ENCODE assay signal across 16 mouse cellular contexts in genomic region chr1:144248923-144249322, GRCm38 (mm10). TPM values are rescaled to one million over a fixed set of nuclear protein-coding genes. Genes with fewer than 3 reads are reported as not detected.
A peak's percentile ranks its signal among the peaks of the same experiment; 100 is the strongest.
DNase-seq lines count a peak whose midpoint lies in the region; ATAC-seq and TF ChIP-seq lines count a peak whose summit lies in the region.
"Had no signal": no experiment of that assay in that cellular context is flagged by ENCODE, and none has a peak within 500 bp of the region (broad histone marks: within the 10 kb centered on the region; RNA-seq: fewer than 3 reads in every experiment).

Gene Rgs1 (minus strand): TSS chr1:144249242.

- no peaks in the 10 kb centered on the region for H3K4me1 ChIP-seq in liver, adult 2 months (ENCODE audit: control insufficient read depth, insufficient read depth, low read length)
- no peaks in the 10 kb centered on the region for H3K4me1 ChIP-seq in liver, embryonic 11.5 days (replicated peaks; ENCODE audit: control insufficient read depth, insufficient read depth, low read length)
- peaks cover 2 to 9% of the 10 kb centered on the region in 2 experiments; a peak in 2 of 4 replicates for H3K4me1 ChIP-seq in CH12.LX (ENCODE audit: control insufficient read depth in 1 of 2, insufficient read depth in 2 of 2)
- H3K4me1 ChIP-seq in small intestine, adult 2 months (ENCODE audit: control insufficient read depth, insufficient read depth, insufficient read length, low read length): no peaks in the 10 kb centered on the region

- in situ Hi-C loops in CH12.LX (cut with MboI; ENCODE audit: low pct_ligation_motif_present, low pct_unique_long_range_greater_than_20kb, low sequenced_read_pairs): loop anchor here (10.0 kb wide), 1 partner anchor 126 kb away; no protein-coding TSS in a partner anchor

- no peaks in the 10 kb centered on the region for H3K79me2 ChIP-seq in liver, adult 2 months (ENCODE audit: control insufficient read depth, insufficient read depth, low read length)
- H3K79me2 ChIP-seq in CH12.LX (replicated peaks; ENCODE audit: control insufficient read depth, extremely low read depth, insufficient read depth, poor library complexity, severe bottlenecking): no peaks in the 10 kb centered on the region

- no peaks in the 10 kb centered on the region; the same call in 1 of the 2 replicates for H3K9me3 ChIP-seq in liver, embryonic 11.5 days (ENCODE audit: control insufficient read depth, low read length)
- peaks cover 2% of the 10 kb centered on the region for H3K9me3 ChIP-seq in CH12.LX (replicated peaks; ENCODE audit: low read length)

- peak; percentile 45 for DNase-seq in liver, adult 2 months (ENCODE audit: extremely low read depth, low read depth, low spot score)
- DNase-seq in liver, embryonic 11.5 days (ENCODE audit: low spot score): no peak
- DNase-seq in CH12.LX (ENCODE audit: extremely low read depth): peak; percentile 82
- DNase-seq in kidney, adult 8-10 months: no peak
- DNase-seq in cerebellum, adult 11 months: no peak
- DNase-seq in cerebellum, adult 8-10 months: no peak
- DNase-seq: adrenal gland, postnatal 10 days; embryo, embryonic 11 days; gastrocnemius, postnatal 25 days; kidney, postnatal 36 days; left cerebral cortex, postnatal 4 days had no signal

- no peak within 1 kb of the TSS for H3K9ac ChIP-seq in liver, adult 2 months (ENCODE audit: low read depth, low read length)
- H3K9ac ChIP-seq in liver, embryonic 11.5 days (ENCODE audit: low read depth, low read length): no peak within 1 kb of the TSS
- peak within 1 kb of the TSS; percentile 66 for H3K9ac ChIP-seq in CH12.LX (ENCODE audit: insufficient read depth, low read depth)

- no peak within 1 kb of the TSS for H3K27ac ChIP-seq in liver, adult 2 months (replicated peaks; ENCODE audit: insufficient read depth, low read depth, low read length)
- no peak within 1 kb of the TSS for H3K27ac ChIP-seq in liver, embryonic 11.5 days (ENCODE audit: low read depth, low read length)
- no peak within 1 kb of the TSS for H3K27ac ChIP-seq in CH12.LX (ENCODE audit: insufficient read depth, low read depth)
- peak within 1 kb of the TSS; percentile 62; the same call in 1 of the 2 replicates for H3K27ac ChIP-seq in small intestine, adult 2 months (ENCODE audit: insufficient read depth, low read depth, low read length)

- no peak for TF ChIP-seq POLR2A in liver, adult 2 months (IDR thresholded peaks at IDR 0.05; ENCODE audit: extremely low read depth, insufficient read depth, low read length)
- TF ChIP-seq POLR2A in CH12.LX (IDR thresholded peaks at IDR 0.05; ENCODE audit: low read depth, low read length): peak; percentile 53; the same call in 1 of the 2 replicates
- TF ChIP-seq POLR2A in small intestine, adult 2 months (IDR thresholded peaks at IDR 0.05; ENCODE audit: low read depth, low read length): no peak

- TF ChIP-seq RAD21 in CH12.LX (IDR thresholded peaks at IDR 0.05; ENCODE audit: low read depth, low read length): no peak

- no peaks in the 10 kb centered on the region; the same call in 1 of the 2 replicates for H3K36me3 ChIP-seq in liver, adult 2 months (ENCODE audit: control insufficient read depth, insufficient read depth, low read length)
- H3K36me3 ChIP-seq in liver, embryonic 11.5 days (ENCODE audit: control insufficient read depth, insufficient read depth, low read length): no peaks in the 10 kb centered on the region
- H3K36me3 ChIP-seq in CH12.LX (replicated peaks in 1 of 2; ENCODE audit: control insufficient read depth in 1 of 2, insufficient read depth in 1 of 2, low read length in 1 of 2): peaks cover 4 to 15% of the 10 kb centered on the region in 2 experiments
- 0 out of 2 replicates have a peak, but pooled peaks cover 1% of the 10 kb centered on the region for H3K36me3 ChIP-seq in small intestine, adult 2 months (ENCODE audit: control insufficient read depth, insufficient read depth, low read length)

- H3K4me2 ChIP-seq in liver, embryonic 11.5 days: no peak within 1 kb of the TSS
- peak within 1 kb of the TSS; percentile 51; the same call in 1 of the 2 replicates for H3K4me2 ChIP-seq in CH12.LX (ENCODE audit: insufficient read depth, low read depth, poor library complexity, severe bottlenecking)
- H3K4me2 ChIP-seq: midbrain, embryonic 11.5 days had no signal

- peak; percentile 26; the same call in 1 of the 2 replicates for TF ChIP-seq EP300 in CH12.LX (IDR thresholded peaks at IDR 0.05; ENCODE audit: low read length)

- H3K4me3 ChIP-seq in liver, adult 2 months (ENCODE audit: insufficient read depth, low read depth, low read length): peak within 1 kb of the TSS; percentile 27; the same call in 1 of the 2 replicates
- H3K4me3 ChIP-seq in liver, embryonic 11.5 days (ENCODE audit: low read depth, low read length): no peak within 1 kb of the TSS
- peak within 1 kb of the TSS; percentile 49 to 61 (median 51) for H3K4me3 ChIP-seq in CH12.LX (replicated peaks in 1 of 3; ENCODE audit: low read depth in 2 of 3, low read length in 2 of 3, poor library complexity in 1 of 3)
- H3K4me3 ChIP-seq in small intestine, adult 2 months (ENCODE audit: low read depth, low read length): no peak within 1 kb of the TSS

- 70% methylated on average over 9 of the region's 9 CpGs for WGBS in liver, adult 2 months
- WGBS in liver, embryonic 11.5 days: 53% methylated on average over 9 of the region's 9 CpGs
- WGBS in small intestine, adult 2 months: 77% methylated on average over 9 of the region's 9 CpGs

- no peak for ATAC-seq in liver, embryonic 11.5 days (replicated peaks; ENCODE audit: low FRiP score)
- peak; percentile 96 for ATAC-seq in hematopoietic stem cell, adult 5-6 weeks (replicated peaks in 1 of 2; ENCODE audit: insufficient read depth in 1 of 2, low FRiP score in 2 of 2, low TSS enrichment in 1 of 2, low read depth in 1 of 2, poor library complexity in 2 of 2, severe bottlenecking in 2 of 2)
- ATAC-seq: forebrain, embryonic 14.5 days had no signal

- dilution Hi-C loops in CH12.LX (cut with MboI; ENCODE audit: extremely low pct_ligation_motif_present, extremely low pct_unique_long_range_greater_than_20kb, low sequenced_read_pairs): no loop called here

- TF ChIP-seq CTCF in liver, adult 2 months (IDR thresholded peaks at IDR 0.05; ENCODE audit: low read depth, low read length): no peak
- TF ChIP-seq CTCF in CH12.LX (conservative IDR thresholded peaks at IDR 0.05 in 1 of 2, IDR thresholded peaks at IDR 0.05 in 1 of 2; ENCODE audit: low read depth in 2 of 2, low read length in 2 of 2): no peak
- TF ChIP-seq CTCF in small intestine, adult 2 months (IDR thresholded peaks at IDR 0.05; ENCODE audit: extremely low read depth, insufficient read length, insufficient replicate concordance, low read depth, low read length): no peak

- no peaks in the 10 kb centered on the region for H3K27me3 ChIP-seq in liver, adult 2 months (ENCODE audit: control insufficient read depth, insufficient read depth, low read length)
- no peaks in the 10 kb centered on the region for H3K27me3 ChIP-seq in liver, embryonic 11.5 days (replicated peaks; ENCODE audit: control insufficient read depth, insufficient read depth, low read length)
- H3K27me3 ChIP-seq in CH12.LX (replicated peaks): no peaks in the 10 kb centered on the region
- no peaks in the 10 kb centered on the region for H3K27me3 ChIP-seq in small intestine, adult 2 months (ENCODE audit: control insufficient read depth, insufficient read depth, low read length)

TF ChIP-seq in CH12.LX, 34 proteins besides CTCF, POLR2A, EP300 and RAD21:
- TF ChIP-seq ETS1 (conservative IDR thresholded peaks at IDR 0.05; ENCODE audit: low read depth, low read length): peak; percentile 62
- TF ChIP-seq SMC3 (IDR thresholded peaks at IDR 0.05; ENCODE audit: low read depth, low read length): no peak
- 0 out of 2 replicates have a peak, but pooled peaks have one; percentile 28 for TF ChIP-seq ELF1 (IDR thresholded peaks at IDR 0.05; ENCODE audit: low read depth, low read length)
- TF ChIP-seq UBTF (IDR thresholded peaks at IDR 0.05; ENCODE audit: low read depth, low read length): no peak
- peak; percentile 66 for TF ChIP-seq BHLHE40 (IDR thresholded peaks at IDR 0.05; ENCODE audit: low read depth, low read length)
- TF ChIP-seq IRF4 (IDR thresholded peaks at IDR 0.05; ENCODE audit: low read depth, low read length): peak; percentile 24; the same call in 1 of the 2 replicates
- peak; percentile 92 for TF ChIP-seq ZNF384 (IDR thresholded peaks at IDR 0.05; ENCODE audit: low read depth, low read length)
- TF ChIP-seq NELFE (IDR thresholded peaks at IDR 0.05; ENCODE audit: low read depth, low read length): peak; percentile 37; the same call in 1 of the 2 replicates
- TF ChIP-seq MEF2A (IDR thresholded peaks at IDR 0.05; ENCODE audit: borderline replicate concordance, low read depth, low read length): 0 out of 2 replicates have a peak, but pooled peaks have one; percentile 39
- TF ChIP-seq TBP (conservative IDR thresholded peaks at IDR 0.05; ENCODE audit: low read depth, low read length): peak; percentile 91
TF ChIP-seq in CH12.LX: peak in this region for 8.

RNA-seq across cellular contexts. Expression of gene Rgs1, which starts in this region (rescaled TPM):
- 2.1 and 2.8 TPM in 2 replicates for total RNA-seq in liver, adult 2 months (2014; rRNA removed)
- not detected in 2 replicates for polyA plus RNA-seq in liver, adult 2 months (2012; rRNA removed)
- 0.18 and 0.84 TPM in 2 replicates for polyA plus RNA-seq in liver, embryonic 11.5 days (2014; fragmentation: Nextera tagmentation; extraction: Ambion mirVana)
- total RNA-seq in CH12.LX (2012; rRNA removed) (3.1 and 3.2 TPM in 2 replicates), CH12.LX (2014; rRNA removed) (25.2 and 35.2 TPM in 2 replicates)
- 3.6 and 4.6 TPM in 2 replicates for polyA plus RNA-seq in CH12.LX (2012; ENCODE audit: insufficient read length, low read depth)
- 1,415 and 1,523 TPM in 2 replicates for total RNA-seq in hematopoietic stem cell, adult 5-6 weeks (2017)
- 0.11 and 0.43 TPM in 2 replicates for polyA plus RNA-seq in small intestine, adult 2 months (2012; rRNA removed)
- total RNA-seq: ES-E14; gastrocnemius, postnatal 25 days had no signal
- polyA plus RNA-seq: forebrain, embryonic 14.5 days; midbrain, embryonic 11.5 days had no signal

Comparison
In these comparisons a context has a peak if more than half of its experiments do, and no peak if none do; other contexts are left out.
1. RNA of gene Rgs1 (total RNA-seq): 1,415 to 1,523 TPM in hematopoietic stem cell, adult 5-6 weeks; 3.1 to 35.2 TPM in CH12.LX and 2.1 to 2.8 TPM in liver, adult 2 months; every median in the first group is over 10 times any median in the second.
2. DNase-seq: peak in liver, adult 2 months (single experiment) and CH12.LX (single experiment); none in liver, embryonic 11.5 days (single experiment), kidney, adult 8-10 months (0 of 2), cerebellum, adult 11 months (single experiment) and cerebellum, adult 8-10 months (single experiment).
3. H3K4me3 ChIP-seq: peak in liver, adult 2 months (single experiment) and CH12.LX (3 of 3); none in liver, embryonic 11.5 days (single experiment) and small intestine, adult 2 months (single experiment).